ENCODE assay signal across 8 mouse cellular contexts in genomic region chr7:90265289-90265970, GRCm38 (mm10). TPM values are rescaled to one million over a fixed set of nuclear protein-coding genes. Genes with fewer than 3 reads are reported as not detected.
DNase-seq lines count a peak whose midpoint lies in the region; ATAC-seq and TF ChIP-seq lines count a peak whose summit lies in the region.

Gene Ccdc83, minus strand, starts transcription at chr7:90265777.

- H3K4me3 ChIP-seq in ES-E14 (ENCODE audit: insufficient read depth in 1 of 2, low read depth in 1 of 2, low read length in 2 of 2, poor library complexity in 1 of 2, severe bottlenecking in 1 of 2): peak within 1 kb of the TSS; percentile 42 to 47
- H3K4me3 ChIP-seq in forebrain, embryonic 15.5 days: peak within 1 kb of the TSS; percentile 20
- no peak within 1 kb of the TSS for H3K4me3 ChIP-seq in liver, postnatal 0 days (ENCODE audit: low read depth, low read length)
- 0 out of 2 replicates have a peak within 1 kb of the TSS, but pooled peaks have one; percentile 8 for H3K4me3 ChIP-seq in neural tube, embryonic 14.5 days (ENCODE audit: low read depth, low read length)
- H3K4me3 ChIP-seq in testis, adult 2 months (ENCODE audit: control insufficient read depth, low read depth, low read length): peak within 1 kb of the TSS; percentile 88

- no peak for TF ChIP-seq EP300 in liver, postnatal 0 days (IDR thresholded peaks at IDR 0.05; ENCODE audit: low read depth)

- TF ChIP-seq POLR2A in testis, adult 2 months (IDR thresholded peaks at IDR 0.05; ENCODE audit: control insufficient read depth, low read depth, low read length): peak; percentile 35; the same call in 1 of the 2 replicates

- in situ Hi-C loops in ES-E14 (cut with MboI; ENCODE audit: low sequenced_read_pairs in 2 of 2, unreplicated experiment in 2 of 2): loop anchor here in 1 of 2 experiments (25.0 kb wide), 1 partner anchor 753 kb away; no protein-coding TSS in a partner anchor

- intact Hi-C loops in heart, postnatal 25 days (cut with DNase I): loop anchor here (1.0 to 10.0 kb wide), 3 partner anchors 111 to 267 kb away; no protein-coding TSS in a partner anchor

- peaks cover 3 to 5% of the 10 kb centered on the region in 2 experiments; a peak in 1 of 4 replicates for H3K4me1 ChIP-seq in ES-E14 (ENCODE audit: control insufficient read depth in 2 of 2, insufficient read depth in 2 of 2, low read length in 2 of 2, poor library complexity in 1 of 2)
- peaks cover 18% of the 10 kb centered on the region for H3K4me1 ChIP-seq in forebrain, embryonic 15.5 days
- H3K4me1 ChIP-seq in liver, postnatal 0 days (ENCODE audit: insufficient read depth): no peaks in the 10 kb centered on the region
- no peaks in the 10 kb centered on the region for H3K4me1 ChIP-seq in neural tube, embryonic 14.5 days (ENCODE audit: control insufficient read depth, insufficient read depth, low read length)
- peaks cover 9% of the 10 kb centered on the region for H3K4me1 ChIP-seq in testis, adult 2 months (ENCODE audit: control insufficient read depth, insufficient read depth, low read length)

- no peak within 1 kb of the TSS for H3K27ac ChIP-seq in ES-E14 (ENCODE audit: insufficient read depth, low read depth, low read length, poor library complexity, severe bottlenecking)
- no peak within 1 kb of the TSS for H3K27ac ChIP-seq in forebrain, embryonic 15.5 days (replicated peaks)
- no peak within 1 kb of the TSS for H3K27ac ChIP-seq in liver, postnatal 0 days (ENCODE audit: low read depth)
- H3K27ac ChIP-seq in neural tube, embryonic 14.5 days (ENCODE audit: low read depth, low read length): no peak within 1 kb of the TSS
- peak within 1 kb of the TSS; percentile 83 for H3K27ac ChIP-seq in testis, adult 2 months (ENCODE audit: control insufficient read depth, insufficient read depth, low read depth, low read length)

- H3K9me3 ChIP-seq in ES-E14 (ENCODE audit: control insufficient read depth, insufficient read depth, low read depth, low read length): no peaks in the 10 kb centered on the region
- no peaks in the 10 kb centered on the region for H3K9me3 ChIP-seq in forebrain, embryonic 15.5 days
- no peaks in the 10 kb centered on the region for H3K9me3 ChIP-seq in liver, postnatal 0 days (ENCODE audit: low read length)
- H3K9me3 ChIP-seq in neural tube, embryonic 14.5 days (ENCODE audit: control insufficient read depth, low read length): no peaks in the 10 kb centered on the region

- 6% methylated on average over 28 of the region's 28 CpGs for WGBS in forebrain, embryonic 15.5 days
- 7% methylated on average over 28 of the region's 28 CpGs for WGBS in liver, postnatal 0 days (ENCODE audit: insufficient replicate concordance)
- WGBS in neural tube, embryonic 14.5 days: 7% methylated on average over 28 of the region's 28 CpGs

- peak within 1 kb of the TSS; percentile 64; the same call in 1 of the 2 replicates for H3K9ac ChIP-seq in ES-E14 (ENCODE audit: insufficient read depth, low read depth, low read length, poor library complexity, severe bottlenecking)
- 0 out of 2 replicates have a peak within 1 kb of the TSS, but pooled peaks have one; percentile 26 for H3K9ac ChIP-seq in forebrain, embryonic 15.5 days (replicated peaks)
- no peak within 1 kb of the TSS; the same call in 1 of the 2 replicates for H3K9ac ChIP-seq in liver, postnatal 0 days (replicated peaks)
- H3K9ac ChIP-seq in neural tube, embryonic 14.5 days (replicated peaks; ENCODE audit: low read depth, low read length): no peak within 1 kb of the TSS

- peak; percentile 98 for TF ChIP-seq CTCF in liver, postnatal 0 days (IDR thresholded peaks at IDR 0.05; ENCODE audit: low read depth)
- peak; percentile 98 for TF ChIP-seq CTCF in testis, adult 2 months (IDR thresholded peaks at IDR 0.05; ENCODE audit: control insufficient read depth, insufficient read depth, insufficient replicate concordance, low read depth, low read length)

- peak; percentile 80 for ATAC-seq in forebrain, embryonic 15.5 days (replicated peaks)
- peak; percentile 79 for ATAC-seq in liver, postnatal 0 days
- peak; percentile 87 for ATAC-seq in neural tube, embryonic 14.5 days (ENCODE audit: low read depth)

- DNase-seq in ES-E14 (ENCODE audit: low read depth, low spot score): peak; percentile 87
- peak; percentile 64 for DNase-seq in cerebellum, adult 11-12 months
- peak; percentile 73 for DNase-seq in heart, postnatal 25 days (ENCODE audit: low spot score)
- DNase-seq in layer of hippocampus, adult 11-12 months (ENCODE audit: low spot score): peak; percentile 82
- DNase-seq in liver, postnatal 0 days: peak; percentile 78

- H3K36me3 ChIP-seq in ES-E14 (ENCODE audit: control insufficient read depth, insufficient read depth, low read length, poor library complexity, severe bottlenecking): no peaks in the 10 kb centered on the region
- H3K36me3 ChIP-seq in forebrain, embryonic 15.5 days: no peaks in the 10 kb centered on the region
- H3K36me3 ChIP-seq in liver, postnatal 0 days (replicated peaks; ENCODE audit: insufficient read depth, low read length): no peaks in the 10 kb centered on the region
- no peaks in the 10 kb centered on the region for H3K36me3 ChIP-seq in neural tube, embryonic 14.5 days (ENCODE audit: control insufficient read depth, insufficient read depth, low read length)
- H3K36me3 ChIP-seq in testis, adult 2 months (ENCODE audit: control insufficient read depth, insufficient read depth, low read length): no peaks in the 10 kb centered on the region

- peak within 1 kb of the TSS; percentile 45 for H3K4me2 ChIP-seq in forebrain, embryonic 15.5 days (replicated peaks)
- peak within 1 kb of the TSS; percentile 51 for H3K4me2 ChIP-seq in liver, postnatal 0 days (ENCODE audit: low read depth, low read length)
- peak within 1 kb of the TSS; percentile 43 for H3K4me2 ChIP-seq in neural tube, embryonic 14.5 days (ENCODE audit: low read depth, low read length)

- no peaks in the 10 kb centered on the region for H3K27me3 ChIP-seq in forebrain, embryonic 15.5 days
- no peaks in the 10 kb centered on the region for H3K27me3 ChIP-seq in liver, postnatal 0 days (ENCODE audit: insufficient read depth, low read length)
- H3K27me3 ChIP-seq in neural tube, embryonic 14.5 days (ENCODE audit: control insufficient read depth, insufficient read depth, low read length): no peaks in the 10 kb centered on the region
- no peaks in the 10 kb centered on the region for H3K27me3 ChIP-seq in testis, adult 2 months (ENCODE audit: control insufficient read depth, insufficient read depth, low read length)

TF ChIP-seq in ES-E14, 5 proteins besides CTCF, POLR2A, EP300 and RAD21:
- TF ChIP-seq ZC3H11A (IDR thresholded peaks at IDR 0.05; ENCODE audit: borderline replicate concordance, low read depth, low read length): peak; percentile 92
- TF ChIP-seq CHD2 (IDR thresholded peaks at IDR 0.05; ENCODE audit: low read depth, low read length): no peak

RNA-seq across cellular contexts. Expression of gene Ccdc83, which starts in this region (rescaled TPM):
- total RNA-seq in ES-E14 (2012; rRNA removed): 0.31 and 0.42 TPM in 2 replicates
- not detected in 2 replicates for polyA plus RNA-seq in forebrain, embryonic 15.5 days (2015; fragmentation: Nextera tagmentation; extraction: Ambion mirVana)
- total RNA-seq in heart, postnatal 25 days (2021): under 1 TPM in 1 of 2 experiments, not detected in 1; 0.29 TPM
- not detected in 2 replicates for polyA plus RNA-seq in liver, postnatal 0 days (2015; fragmentation: Nextera tagmentation; extraction: Ambion mirVana)
- not detected in 2 replicates for polyA plus RNA-seq in neural tube, embryonic 14.5 days (2014; fragmentation: Nextera tagmentation; extraction: Ambion mirVana)
- 23.8 and 24.6 TPM in 2 replicates for polyA plus RNA-seq in testis, adult 2 months (2012; rRNA removed)

Comparison
In these comparisons a context has a peak if more than half of its experiments do, and no peak if none do; other contexts are left out.
1. RNA of gene Ccdc83 (polyA plus RNA-seq): 23.8 to 24.6 TPM in testis, adult 2 months; not detected in forebrain, embryonic 15.5 days, not detected in liver, postnatal 0 days and not detected in neural tube, embryonic 14.5 days; every median in the first group is over 10 times any median in the second.
2. Peak in DNase-seq, H3K4me3 ChIP-seq and H3K9ac ChIP-seq in ES-E14; RNA of the gene not detected or under 1 TPM.
3. Peak in ATAC-seq, H3K4me3 ChIP-seq, H3K9ac ChIP-seq and H3K4me2 ChIP-seq in forebrain, embryonic 15.5 days; RNA of the gene not detected or under 1 TPM.
4. Peak in DNase-seq in heart, postnatal 25 days; RNA of the gene not detected or under 1 TPM.
5. Peak in DNase-seq, ATAC-seq and H3K4me2 ChIP-seq in liver, postnatal 0 days; RNA of the gene not detected or under 1 TPM.
6. Peak in ATAC-seq, H3K4me3 ChIP-seq and H3K4me2 ChIP-seq in neural tube, embryonic 14.5 days; RNA of the gene not detected or under 1 TPM.
7. Peak in every context shown above with its lines, with median percentiles within 50 percentile points of each other: DNase-seq, ATAC-seq and H3K4me2 ChIP-seq.